Comparison of ENCODE assay signal across 15 mouse cellular contexts in genomic region chr11:90326146-90326545, GRCm38 (mm10).
"Had no signal": no experiment of that assay in that cellular context is flagged by ENCODE, and none has a peak within 500 bp of the region (broad histone marks: within the 10 kb centered on the region; RNA-seq: fewer than 3 reads in every experiment).

No protein-coding gene starts in this region.

- H3K9ac ChIP-seq: neural tube, embryonic 15.5 days; stomach, embryonic 15.5 days had no signal

- DNase-seq: retina, postnatal 1 day; right cerebral cortex, adult 18-20 months; right cerebral cortex, postnatal 14 days; right cerebral cortex, postnatal 25 days; right cerebral cortex, postnatal 4 days; spleen, adult 18-20 months; thymus, adult 18-20 months; thymus, adult 2 months; thymus, postnatal 14 days; thymus, postnatal 25 days; thymus, postnatal 36 days; thymus, postnatal 4 days had no signal

- H3K27me3 ChIP-seq: neural tube, embryonic 15.5 days; stomach, embryonic 15.5 days had no signal

- H3K4me3 ChIP-seq: neural tube, embryonic 15.5 days; stomach, embryonic 15.5 days had no signal

- H3K36me3 ChIP-seq: neural tube, embryonic 15.5 days; stomach, embryonic 15.5 days had no signal

- H3K9me3 ChIP-seq: neural tube, embryonic 15.5 days; stomach, embryonic 15.5 days had no signal

- H3K4me1 ChIP-seq: neural tube, embryonic 15.5 days; stomach, embryonic 15.5 days had no signal

- H3K4me2 ChIP-seq: neural tube, embryonic 15.5 days; stomach, embryonic 15.5 days had no signal

- H3K27ac ChIP-seq: neural tube, embryonic 15.5 days; stomach, embryonic 15.5 days; stomach, postnatal 0 days had no signal
